Mouse (Mus musculus) kidney, adult 8-10 months (tissue): ENCODE results near the gene Tmc2.

Source experiments
- DNase-seq, 2 experiments: peaks; one replicate each; pipeline ENCODE4 v3.0.0; 2022

Gene Tmc2

GRCm38 (mm10) chr2:130260822-130261221 is 65.8 kb downstream of the Tmc2 start:
- DNase-seq: no peak

GRCm38 (mm10) chr2:130261914-130262313 is 66.9 kb downstream of the Tmc2 start:
- no peak for DNase-seq

- no peak for DNase-seq
These were observed 67.4 kb downstream of the Tmc2 start for GRCm38 (mm10) chr2:130262398-130262797.

- no peak for DNase-seq
These were observed 70.5 kb downstream of the Tmc2 start for GRCm38 (mm10) chr2:130265520-130265919.

GRCm38 (mm10) chr2:130268074-130268473 is 73.1 kb downstream of the Tmc2 start:
- DNase-seq: no peak

GRCm38 (mm10) chr2:130273732-130274131 is 78.7 kb downstream of the Tmc2 start:
- DNase-seq: peak in 1 of 2 experiments; percentile 28

GRCm38 (mm10) chr2:130274149-130274861 is 79.3 kb downstream of the Tmc2 start, which contains the start of gene Nop56:
Gene Nop56 (plus strand): TSS chr2:130274430.
- DNase-seq: peak; percentile 98 to 99

- no peak for DNase-seq
These were observed 79.9 kb downstream of the Tmc2 start for GRCm38 (mm10) chr2:130274862-130275261.

GRCm38 (mm10) chr2:130275649-130276048 is 80.7 kb downstream of the Tmc2 start:
- peak; percentile 28 to 64 for DNase-seq

- no peak for DNase-seq
These were observed 84.7 kb downstream of the Tmc2 start for GRCm38 (mm10) chr2:130279600-130280091.

GRCm38 (mm10) chr2:130280224-130280623 is 85.2 kb downstream of the Tmc2 start:
- DNase-seq: no peak

GRCm38 (mm10) chr2:130280818-130281217 is 85.8 kb downstream of the Tmc2 start:
- no peak for DNase-seq

- peak; percentile 78 to 89 for DNase-seq
These were observed 89.1 kb downstream of the Tmc2 start, which contains the start of gene Idh3b for GRCm38 (mm10) chr2:130283854-130284654. Gene Idh3b (minus strand): TSS chr2:130284547.

GRCm38 (mm10) chr2:130289086-130289485 is 94.1 kb downstream of the Tmc2 start:
- DNase-seq: no peak

GRCm38 (mm10) chr2:130291434-130291833 is 96.4 kb downstream of the Tmc2 start:
- peak; percentile 67 to 81 for DNase-seq

- DNase-seq: no peak
These were observed 98.0 kb downstream of the Tmc2 start for GRCm38 (mm10) chr2:130293009-130293408.

- DNase-seq: no peak
These were observed 98.5 kb downstream of the Tmc2 start for GRCm38 (mm10) chr2:130293486-130293885.

- DNase-seq: no peak
These were observed 99.4 kb downstream of the Tmc2 start for GRCm38 (mm10) chr2:130294218-130294935.

GRCm38 (mm10) chr2:130294936-130295277 is 99.9 kb downstream of the Tmc2 start, which contains the start of gene Ebf4:
Gene Ebf4 (plus strand): TSS chr2:130295169.
- DNase-seq: no peak

GRCm38 (mm10) chr2:130295331-130296133 is 100.5 kb downstream of the Tmc2 start:
- no peak for DNase-seq

- DNase-seq: no peak
These were observed 101.2 kb downstream of the Tmc2 start for GRCm38 (mm10) chr2:130296134-130296745.

- DNase-seq: no peak
These were observed 102.6 kb downstream of the Tmc2 start for GRCm38 (mm10) chr2:130297580-130297979.
